Mouse (Mus musculus): ENCODE data around the gene Stx16.

The Stx16 gene

GRCm38 (mm10) chr2:174075673-174076432 is at the start of gene Stx16:
Gene Stx16 (plus strand): TSS chr2:174076308.
- CTCF ChIA-PET: interaction anchor here (1.0 kb wide), 1 partner anchor 10 kb away, joined by 5 read pairs; no protein-coding TSS in a partner anchor

- CTCF ChIA-PET: no interaction called here
Observed at GRCm38 (mm10) chr2:174026406-174026805, 49.7 kb upstream of the Stx16 start.

- CTCF ChIA-PET: no interaction called here
Observed at GRCm38 (mm10) chr2:174033257-174033800, 42.8 kb upstream of the Stx16 start.

GRCm38 (mm10) chr2:174047656-174048055 is 28.5 kb upstream of the Stx16 start:
- CTCF ChIA-PET: no interaction called here

- CTCF ChIA-PET: interaction anchor here (0.5 kb wide), 1 partner anchor 112 kb away, joined by 4 read pairs; no protein-coding TSS in a partner anchor
Observed at GRCm38 (mm10) chr2:174049481-174050338, 26.4 kb upstream of the Stx16 start.

- CTCF ChIA-PET: interaction anchor here (0.5 kb wide), 1 partner anchor 111 kb away, joined by 4 read pairs; no protein-coding TSS in a partner anchor
Observed at GRCm38 (mm10) chr2:174050339-174050685, 25.8 kb upstream of the Stx16 start.

GRCm38 (mm10) chr2:174051081-174051481 is 25.0 kb upstream of the Stx16 start:
- CTCF ChIA-PET: no interaction called here

GRCm38 (mm10) chr2:174054496-174054895 is 21.6 kb upstream of the Stx16 start:
- CTCF ChIA-PET: no interaction called here

GRCm38 (mm10) chr2:174057730-174058129 is 18.4 kb upstream of the Stx16 start:
- CTCF ChIA-PET: no interaction called here

- CTCF ChIA-PET: no interaction called here
Observed at GRCm38 (mm10) chr2:174058316-174058939, 17.7 kb upstream of the Stx16 start.

- CTCF ChIA-PET: no interaction called here
Observed at GRCm38 (mm10) chr2:174059591-174060385, 16.3 kb upstream of the Stx16 start.

- CTCF ChIA-PET: no interaction called here
Observed at GRCm38 (mm10) chr2:174061219-174061618, 14.9 kb upstream of the Stx16 start.

GRCm38 (mm10) chr2:174063074-174063473 is 13.0 kb upstream of the Stx16 start:
- CTCF ChIA-PET: no interaction called here

- CTCF ChIA-PET: no interaction called here
Observed at GRCm38 (mm10) chr2:174063527-174064211, 12.4 kb upstream of the Stx16 start.

- CTCF ChIA-PET: no interaction called here
Observed at GRCm38 (mm10) chr2:174067793-174068419, 8.2 kb upstream of the Stx16 start.

GRCm38 (mm10) chr2:174069532-174070049 is 6.5 kb upstream of the Stx16 start:
- CTCF ChIA-PET: no interaction called here

- CTCF ChIA-PET: no interaction called here
Observed at GRCm38 (mm10) chr2:174071406-174071805, 4.7 kb upstream of the Stx16 start.

- CTCF ChIA-PET: no interaction called here
Observed at GRCm38 (mm10) chr2:174073156-174073790, 2.8 kb upstream of the Stx16 start.

- CTCF ChIA-PET: interaction anchor here (1.0 kb wide), 1 partner anchor 9 kb away, joined by 5 read pairs; no protein-coding TSS in a partner anchor
Observed at GRCm38 (mm10) chr2:174074621-174075020, 1.5 kb upstream of the Stx16 start.

All from spleen, embryonic (tissue).